ENCODE assay signal across 33 mouse cellular contexts in the genomic region with DNA sequence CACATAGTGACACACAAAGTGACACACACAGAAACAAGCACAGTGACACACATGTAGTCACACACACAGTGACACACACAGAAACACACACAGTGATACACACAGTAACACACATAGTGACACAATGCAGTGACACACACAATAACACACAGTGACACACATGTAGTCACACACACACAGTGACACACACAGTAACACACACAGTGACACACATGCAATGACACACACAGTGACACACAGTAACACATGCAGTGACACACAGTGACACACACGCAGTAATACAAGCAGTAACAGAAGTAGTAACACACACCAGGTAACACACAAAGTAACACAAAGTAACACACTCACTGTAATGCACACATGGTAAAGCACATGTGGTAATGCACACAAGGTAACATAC. TPM values are rescaled to one million over a fixed set of nuclear protein-coding genes. Genes with fewer than 3 reads are reported as not detected.
"Had no signal": no experiment of that assay in that cellular context is flagged by ENCODE, and none has a peak within 500 bp of the region (broad histone marks: within the 10 kb centered on the region; RNA-seq: fewer than 3 reads in every experiment).

No protein-coding gene starts in this region.

- H3K27ac ChIP-seq: embryonic facial prominence, embryonic 10.5 days; embryonic facial prominence, embryonic 12.5 days; embryonic facial prominence, embryonic 13.5 days; embryonic facial prominence, embryonic 15.5 days; forebrain, embryonic 10.5 days; forebrain, embryonic 12.5 days; forebrain, embryonic 13.5 days; forebrain, embryonic 15.5 days; gastrocnemius, adult 2 months; heart, adult 2 months had no signal

- DNase-seq: cerebellum, adult 8-10 months; cerebellum, adult 9-10 months; cerebellum, adult 9-11 months; cerebellum, postnatal 10 days; cerebellum, postnatal 14 days; cerebellum, postnatal 25 days; cerebellum, postnatal 36 days; embryo, embryonic 11 days; forebrain, postnatal 0 days; gastrocnemius, adult 2 months; gastrocnemius, postnatal 10 days; gastrocnemius, postnatal 14 days; gastrocnemius, postnatal 25 days; gastrocnemius, postnatal 36 days; heart, adult 18-20 months; heart, adult 2 months had no signal

- ATAC-seq: forebrain, embryonic 13.5 days; forebrain, embryonic 14.5 days; forebrain, embryonic 15.5 days; forebrain, embryonic 16.5 days; forebrain, postnatal 0 days had no signal

- H3K9ac ChIP-seq: embryonic facial prominence, embryonic 12.5 days; embryonic facial prominence, embryonic 13.5 days; embryonic facial prominence, embryonic 15.5 days; forebrain, embryonic 12.5 days; forebrain, embryonic 13.5 days; forebrain, embryonic 15.5 days; forebrain, postnatal 0 days had no signal

- H3K9me3 ChIP-seq: embryonic facial prominence, embryonic 10.5 days; embryonic facial prominence, embryonic 12.5 days; embryonic facial prominence, embryonic 13.5 days; embryonic facial prominence, embryonic 15.5 days; forebrain, embryonic 10.5 days; forebrain, embryonic 12.5 days; forebrain, embryonic 13.5 days; forebrain, embryonic 15.5 days had no signal

- H3K4me2 ChIP-seq: embryonic facial prominence, embryonic 12.5 days; embryonic facial prominence, embryonic 13.5 days; embryonic facial prominence, embryonic 15.5 days; forebrain, embryonic 12.5 days; forebrain, embryonic 13.5 days; forebrain, embryonic 15.5 days had no signal

- H3K36me3 ChIP-seq: embryonic facial prominence, embryonic 10.5 days; embryonic facial prominence, embryonic 12.5 days; embryonic facial prominence, embryonic 13.5 days; embryonic facial prominence, embryonic 15.5 days; forebrain, embryonic 10.5 days; forebrain, embryonic 12.5 days; forebrain, embryonic 15.5 days had no signal

- H3K4me1 ChIP-seq: embryonic facial prominence, embryonic 10.5 days; embryonic facial prominence, embryonic 12.5 days; embryonic facial prominence, embryonic 13.5 days; embryonic facial prominence, embryonic 15.5 days; forebrain, embryonic 10.5 days; forebrain, embryonic 12.5 days; forebrain, embryonic 13.5 days; forebrain, embryonic 15.5 days had no signal

- H3K27me3 ChIP-seq: embryonic facial prominence, embryonic 12.5 days; embryonic facial prominence, embryonic 13.5 days; embryonic facial prominence, embryonic 15.5 days; forebrain, embryonic 12.5 days; forebrain, embryonic 13.5 days; forebrain, embryonic 15.5 days had no signal

- H3K4me3 ChIP-seq: embryonic facial prominence, embryonic 10.5 days; embryonic facial prominence, embryonic 12.5 days; embryonic facial prominence, embryonic 13.5 days; embryonic facial prominence, embryonic 15.5 days; erythroblast, embryonic 14.5 days; forebrain, embryonic 10.5 days; forebrain, embryonic 12.5 days; forebrain, embryonic 13.5 days; forebrain, embryonic 15.5 days; gastrocnemius, adult 2 months; heart, adult 2 months had no signal

RNA-seq across cellular contexts. Expression of a gene that starts 33.7 kb away (rescaled TPM):
- total RNA-seq: common myeloid progenitor, adult 5-6 weeks; gastrocnemius, adult 18-20 months; gastrocnemius, adult 2 months; gastrocnemius, adult 8-10 months; gastrocnemius, postnatal 14 days; gastrocnemius, postnatal 25 days; gastrocnemius, postnatal 36 days; granulocyte monocyte progenitor cell, adult 5-6 weeks had no signal
- polyA plus RNA-seq: embryonic facial prominence, embryonic 10.5 days; embryonic facial prominence, embryonic 11.5 days; embryonic facial prominence, embryonic 12.5 days; erythroblast, embryonic 14.5 days; forebrain, embryonic 10.5 days; forebrain, embryonic 11.5 days; forebrain, embryonic 12.5 days; forebrain, embryonic 13.5 days; forebrain, embryonic 14.5 days; forebrain, embryonic 15.5 days; forebrain, embryonic 16.5 days had no signal
